Mouse (Mus musculus): ENCODE results near the gene Tigit.

Gene Tigit

GRCm38 (mm10) chr16:43620359-43620758 lies 43.6 kb downstream of the Tigit start:
- no peak for DNase-seq (ENCODE audit: low read depth, low spot score)

- DNase-seq (ENCODE audit: low read depth, low spot score), result no peak
Observed at GRCm38 (mm10) chr16:43619277-43619676, 44.7 kb downstream of the Tigit start.

DNA sequence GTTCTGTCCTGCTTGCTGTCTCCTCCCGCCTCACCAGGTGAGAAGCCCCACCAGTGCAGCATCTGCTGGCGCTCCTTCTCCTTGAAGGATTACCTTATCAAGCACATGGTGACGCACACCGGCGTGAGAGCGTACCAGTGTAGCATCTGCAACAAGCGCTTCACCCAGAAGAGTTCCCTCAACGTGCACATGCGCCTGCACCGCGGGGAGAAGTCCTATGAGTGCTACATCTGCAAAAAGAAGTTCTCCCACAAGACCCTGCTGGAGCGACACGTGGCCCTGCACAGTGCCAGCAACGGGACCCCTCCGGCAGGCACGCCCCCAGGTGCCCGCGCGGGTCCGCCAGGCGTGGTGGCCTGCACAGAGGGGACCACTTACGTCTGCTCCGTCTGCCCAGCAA lies 45.7 kb downstream of the Tigit start:
- DNase-seq (ENCODE audit: low read depth, low spot score), result no peak

DNA sequence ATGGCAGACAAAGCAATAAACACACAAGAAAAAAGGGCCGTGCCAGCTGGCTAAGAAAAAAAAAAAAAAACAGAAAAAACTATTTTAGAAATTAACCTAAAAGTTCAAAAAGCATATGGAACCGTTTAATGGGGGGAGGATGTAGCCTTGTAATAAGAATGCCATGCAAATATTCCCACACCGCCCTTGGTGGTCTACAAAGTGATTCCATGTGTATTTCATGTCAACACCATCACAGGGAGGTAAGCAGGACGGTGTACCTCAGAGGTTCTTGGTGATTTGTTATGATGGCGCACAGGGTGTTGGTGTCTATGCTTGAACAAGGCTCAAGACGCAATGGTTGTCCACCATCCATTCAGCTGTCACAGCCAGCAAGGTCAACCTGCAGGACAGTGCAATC lies 46.6 kb downstream of the Tigit start:
- DNase-seq (ENCODE audit: low read depth, low spot score), result no peak

GRCm38 (mm10) chr16:43616348-43616747 lies 47.6 kb downstream of the Tigit start:
- no peak for DNase-seq (ENCODE audit: low read depth, low spot score)

GRCm38 (mm10) chr16:43610375-43610774 lies 53.6 kb downstream of the Tigit start:
- DNase-seq (ENCODE audit: low read depth, low spot score), result no peak

- DNase-seq (ENCODE audit: low read depth, low spot score), result no peak
Observed at GRCm38 (mm10) chr16:43608066-43608465, 55.9 kb downstream of the Tigit start.

GRCm38 (mm10) chr16:43607086-43607485 lies 56.9 kb downstream of the Tigit start:
- DNase-seq (ENCODE audit: low read depth, low spot score), result no peak

DNA sequence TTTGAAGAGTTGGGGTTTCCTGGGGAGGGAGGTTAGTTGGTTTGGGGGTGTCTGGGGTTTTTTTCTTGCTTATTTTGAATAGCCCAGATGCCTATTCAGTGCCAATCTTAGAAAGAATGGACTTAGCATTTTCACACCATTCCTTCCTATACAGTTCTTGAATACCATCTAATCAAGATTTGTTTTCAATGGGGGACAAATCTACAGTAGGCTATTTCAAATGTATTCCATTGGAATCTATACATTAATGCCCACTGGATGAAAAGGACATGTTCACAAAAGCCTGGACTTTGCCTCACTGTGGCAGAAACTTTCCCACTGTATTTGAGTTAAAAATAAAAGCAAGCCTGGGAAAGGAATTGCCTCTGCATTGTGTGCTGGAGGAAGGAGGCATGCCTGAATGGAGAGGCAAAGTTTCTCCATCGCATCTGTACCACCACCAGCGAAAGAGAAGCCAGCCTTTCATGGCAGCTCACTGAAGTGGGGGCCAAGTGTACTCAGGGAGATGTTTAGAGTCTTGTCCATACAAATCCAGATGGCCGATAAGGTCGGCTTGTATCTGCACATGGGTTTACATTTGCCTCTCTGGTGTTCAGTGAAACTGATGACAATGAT lies 59.4 kb downstream of the Tigit start:
- DNase-seq (ENCODE audit: low read depth, low spot score), result no peak

DNA sequence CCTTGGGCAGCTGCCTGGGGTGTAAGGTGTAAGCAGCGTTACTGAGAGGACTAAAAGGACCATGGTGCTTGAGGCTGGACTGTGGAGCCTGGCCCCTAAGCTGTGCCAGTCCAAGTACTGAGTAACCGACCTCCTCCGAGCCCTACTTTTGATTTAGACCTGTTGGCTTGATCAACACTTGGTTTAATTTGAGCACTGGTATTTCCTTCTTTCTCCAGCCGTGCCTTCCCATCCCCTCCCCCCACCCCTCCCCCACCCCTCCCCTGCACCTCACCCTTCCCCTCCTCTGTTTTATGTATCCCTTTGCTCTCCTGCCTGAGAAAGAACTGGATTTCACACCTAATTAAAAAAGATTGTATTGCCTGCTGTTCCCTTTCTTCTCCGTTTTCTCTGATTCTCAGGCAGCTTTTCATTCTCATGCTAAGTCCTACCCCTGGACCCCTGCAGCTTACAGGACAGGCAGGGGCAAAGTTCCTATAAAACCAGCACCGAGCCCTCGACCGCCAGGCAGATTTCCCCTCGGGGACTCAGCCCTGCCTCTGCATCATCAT lies 60.3 kb downstream of the Tigit start:
- no peak for DNase-seq (ENCODE audit: low read depth, low spot score)

GRCm38 (mm10) chr16:43602573-43602972 lies 61.4 kb downstream of the Tigit start:
- DNase-seq (ENCODE audit: low read depth, low spot score), result no peak

- DNase-seq (ENCODE audit: low read depth, low spot score), result no peak
Observed at GRCm38 (mm10) chr16:43599707-43600106, 64.2 kb downstream of the Tigit start.

Data from telencephalon, adult 2 months (tissue).